Comparison of ENCODE assay signal across 8 mouse cellular contexts in the genomic region with DNA sequence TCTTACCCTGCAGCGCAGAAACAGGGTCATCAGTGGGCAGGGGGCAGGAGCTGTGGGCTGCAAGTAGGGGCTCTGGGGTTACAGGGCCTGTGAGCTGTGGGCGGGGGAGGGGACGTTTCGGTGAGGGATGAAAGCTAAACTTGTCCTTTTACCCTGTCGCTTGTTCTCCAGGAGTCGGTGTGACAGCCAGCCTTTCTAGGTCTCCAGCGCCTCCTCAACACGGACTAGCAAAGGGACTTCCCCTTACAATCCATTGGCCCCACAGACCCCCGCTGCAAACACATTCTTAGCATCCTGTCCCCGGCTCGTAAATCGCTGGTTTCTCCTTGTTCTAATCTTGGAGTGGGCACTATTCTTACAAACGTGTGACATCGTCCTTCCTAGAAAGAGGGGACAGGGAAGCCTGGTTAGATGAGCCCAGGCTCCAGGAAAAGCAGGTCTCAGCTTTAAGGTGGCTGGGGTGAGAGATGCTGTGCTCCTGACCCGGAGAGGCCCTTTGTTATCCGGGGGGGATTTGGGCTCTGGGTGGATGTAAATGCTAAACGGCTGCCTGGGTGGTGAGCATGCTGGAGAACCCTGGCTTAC. TPM values are rescaled to one million over a fixed set of nuclear protein-coding genes. Genes with fewer than 3 reads are reported as not detected.
DNase-seq lines count a peak whose midpoint lies in the region; ATAC-seq and TF ChIP-seq lines count a peak whose summit lies in the region.

No protein-coding gene starts in this region.

- H3K9ac ChIP-seq in liver, embryonic 13.5 days, result peak overlapping the region; percentile 74

- ATAC-seq in liver, embryonic 13.5 days (ENCODE audit: low read depth), result no peak
- no peak for ATAC-seq in megakaryocyte progenitor cell, adult 5-6 weeks (replicated peaks; ENCODE audit: poor library complexity)

- H3K36me3 ChIP-seq in E14TG2a.4 (ENCODE audit: insufficient read depth, low read length), result no peaks in the 10 kb centered on the region
- no peaks in the 10 kb centered on the region for H3K36me3 ChIP-seq in hindbrain, embryonic 10.5 days
- no peaks in the 10 kb centered on the region for H3K36me3 ChIP-seq in liver, embryonic 13.5 days

- 1% methylated on average over 17 of the region's 17 CpGs for WGBS in hindbrain, embryonic 10.5 days
- 12% methylated on average over 17 of the region's 17 CpGs for WGBS in liver, embryonic 13.5 days (ENCODE audit: insufficient replicate concordance)
- WGBS in olfactory bulb, adult 2 months, result 3% methylated on average over 17 of the region's 17 CpGs

- peaks cover 85% of the 10 kb centered on the region for H3K4me1 ChIP-seq in E14TG2a.4 (replicated peaks; ENCODE audit: low read depth, low read length)
- peaks cover 65% of the 10 kb centered on the region for H3K4me1 ChIP-seq in hindbrain, embryonic 10.5 days (replicated peaks)
- H3K4me1 ChIP-seq in liver, embryonic 13.5 days (replicated peaks), result peaks cover 72% of the 10 kb centered on the region
- H3K4me1 ChIP-seq in olfactory bulb, adult 2 months (ENCODE audit: control insufficient read depth, insufficient read depth, low read length), result peaks cover 50% of the 10 kb centered on the region

- peak; percentile 67 for DNase-seq in gastrocnemius, adult 2 months
- no peak for DNase-seq in gastrocnemius, adult 8-10 months (ENCODE audit: low spot score in 2 of 2)
- DNase-seq in embryo, embryonic 11 days, result peak; percentile 59
- DNase-seq in hindbrain, embryonic 10.5 days (ENCODE audit: low spot score), result peak; percentile 52
- no peak for DNase-seq in liver, embryonic 13.5 days

- peak overlapping the region; percentile 80 for H3K4me2 ChIP-seq in liver, embryonic 13.5 days

- H3K27me3 ChIP-seq in E14TG2a.4 (ENCODE audit: insufficient read depth, low read length), result peaks cover 24% of the 10 kb centered on the region
- peaks cover 5% of the 10 kb centered on the region; the same call in 1 of the 2 replicates for H3K27me3 ChIP-seq in hindbrain, embryonic 10.5 days (ENCODE audit: insufficient read depth, poor library complexity, severe bottlenecking)
- H3K27me3 ChIP-seq in liver, embryonic 13.5 days, result 0 out of 2 replicates have a peak, but pooled peaks cover 3% of the 10 kb centered on the region

- H3K9me3 ChIP-seq in E14TG2a.4 (ENCODE audit: low read length), result no peaks in the 10 kb centered on the region
- no peaks in the 10 kb centered on the region for H3K9me3 ChIP-seq in hindbrain, embryonic 10.5 days
- no peaks in the 10 kb centered on the region for H3K9me3 ChIP-seq in liver, embryonic 13.5 days (replicated peaks)

- TF ChIP-seq POLR2A in olfactory bulb, adult 2 months (IDR thresholded peaks at IDR 0.05; ENCODE audit: insufficient read depth, low read depth, low read length), result no peak

- peak overlapping the region; percentile 100 for H3K27ac ChIP-seq in gastrocnemius, adult 2 months
- peak overlapping the region; percentile 90 for H3K27ac ChIP-seq in hindbrain, embryonic 10.5 days
- H3K27ac ChIP-seq in liver, embryonic 13.5 days, result peak overlapping the region; percentile 86
- peak overlapping the region; percentile 99 for H3K27ac ChIP-seq in olfactory bulb, adult 2 months (ENCODE audit: insufficient read depth, low read depth, low read length)

- peak overlapping the region; percentile 72 for H3K4me3 ChIP-seq in gastrocnemius, adult 2 months
- peak overlapping the region; percentile 69 for H3K4me3 ChIP-seq in E14TG2a.4 (replicated peaks; ENCODE audit: low read length)
- peak overlapping the region; percentile 42 for H3K4me3 ChIP-seq in hindbrain, embryonic 10.5 days
- H3K4me3 ChIP-seq in liver, embryonic 13.5 days (replicated peaks), result peak overlapping the region; percentile 62
- H3K4me3 ChIP-seq in olfactory bulb, adult 2 months (ENCODE audit: insufficient read depth, low read depth, low read length), result peak overlapping the region; percentile 15

- TF ChIP-seq CTCF in gastrocnemius, adult 2 months (IDR thresholded peaks at IDR 0.05), result no peak
- no peak for TF ChIP-seq CTCF in E14TG2a.4 (conservative IDR thresholded peaks at IDR 0.05; ENCODE audit: low read length)
- TF ChIP-seq CTCF in olfactory bulb, adult 2 months (IDR thresholded peaks at IDR 0.05; ENCODE audit: insufficient read depth, low read depth, low read length), result no peak

- intact Hi-C loops in gastrocnemius, adult 2 months (cut with DNase I), result loop anchor here (1.0 kb wide), 1 partner anchor 7 kb away; a partner anchor contains a TSS

RNA-seq across cellular contexts. Expression of a gene that starts 7.6 kb away (rescaled TPM):
- total RNA-seq in gastrocnemius, adult 2 months (2021), result 100 to 1,000 TPM in 1 of 2 experiments, 10 to 100 TPM in 1; 56.3 to 152 TPM
- 100 to 1,000 TPM in 2 of 4 experiments, 10 to 100 TPM in 2; 83.4 to 175 (median 99.4) TPM for total RNA-seq in gastrocnemius, adult 8-10 months (2022)
- polyA plus RNA-seq in hindbrain, embryonic 10.5 days (2016; fragmentation: Nextera tagmentation; extraction: Ambion mirVana), result 1.2 and 1.5 TPM in 2 replicates
- polyA plus RNA-seq in liver, embryonic 13.5 days (2015; fragmentation: Nextera tagmentation; extraction: Ambion mirVana), result 0.59 and 1.0 TPM in 2 replicates
- polyA plus RNA-seq in olfactory bulb, adult 2 months (2012; ENCODE audit: insufficient read depth, insufficient read length, low replicate concordance, missing spikeins), result not detected in 2 replicates
- 3.3 and 3.5 TPM in 2 replicates for total RNA-seq in megakaryocyte progenitor cell, adult 5-6 weeks (2015)
- total RNA-seq in megakaryocyte progenitor cell, adult 5-6 weeks (2017), result 0.47 and 0.87 TPM in 2 replicates

RNA-seq across cellular contexts. Expression of a gene that starts 12.6 kb away (rescaled TPM):
- 10 to 100 TPM; 51.8 to 69.4 TPM for total RNA-seq in gastrocnemius, adult 2 months (2021)
- 10 to 100 TPM; 53.9 to 57.7 (median 55.8) TPM for total RNA-seq in gastrocnemius, adult 8-10 months (2022)
- 24.4 and 25.2 TPM in 2 replicates for polyA plus RNA-seq in hindbrain, embryonic 10.5 days (2016; fragmentation: Nextera tagmentation; extraction: Ambion mirVana)
- polyA plus RNA-seq in liver, embryonic 13.5 days (2015; fragmentation: Nextera tagmentation; extraction: Ambion mirVana), result 6.8 and 6.9 TPM in 2 replicates
- 206 and 252 TPM in 2 replicates for polyA plus RNA-seq in olfactory bulb, adult 2 months (2012; ENCODE audit: insufficient read depth, insufficient read length, low replicate concordance, missing spikeins)
- 60.8 and 62.0 TPM in 2 replicates for total RNA-seq in megakaryocyte progenitor cell, adult 5-6 weeks (2015)
- total RNA-seq in megakaryocyte progenitor cell, adult 5-6 weeks (2017), result 76.3 and 99.9 TPM in 2 replicates

RNA-seq across cellular contexts. Expression of a gene that starts 22.0 kb away (rescaled TPM):
- total RNA-seq in gastrocnemius, adult 2 months (2021), result 10 to 100 TPM; 17.4 to 21.9 TPM
- 10 to 100 TPM; 14.1 to 18.4 (median 15.2) TPM for total RNA-seq in gastrocnemius, adult 8-10 months (2022)
- 49.5 and 55.9 TPM in 2 replicates for polyA plus RNA-seq in hindbrain, embryonic 10.5 days (2016; fragmentation: Nextera tagmentation; extraction: Ambion mirVana)
- 13.3 and 16.1 TPM in 2 replicates for polyA plus RNA-seq in liver, embryonic 13.5 days (2015; fragmentation: Nextera tagmentation; extraction: Ambion mirVana)
- not detected in 2 replicates for polyA plus RNA-seq in olfactory bulb, adult 2 months (2012; ENCODE audit: insufficient read depth, insufficient read length, low replicate concordance, missing spikeins)
- total RNA-seq in megakaryocyte progenitor cell, adult 5-6 weeks (2015), result 38.3 and 39.0 TPM in 2 replicates
- 18.3 and 31.7 TPM in 2 replicates for total RNA-seq in megakaryocyte progenitor cell, adult 5-6 weeks (2017)

RNA-seq across cellular contexts. Expression of a gene that starts 42.3 kb away (rescaled TPM):
- total RNA-seq in gastrocnemius, adult 2 months (2021), result 10 to 100 TPM; 78.8 to 96.8 TPM
- total RNA-seq in gastrocnemius, adult 8-10 months (2022), result 10 to 100 TPM; 67.5 to 81.5 (median 76.2) TPM
- 12.8 and 22.2 TPM in 2 replicates for polyA plus RNA-seq in hindbrain, embryonic 10.5 days (2016; fragmentation: Nextera tagmentation; extraction: Ambion mirVana)
- 8.8 and 9.8 TPM in 2 replicates for polyA plus RNA-seq in liver, embryonic 13.5 days (2015; fragmentation: Nextera tagmentation; extraction: Ambion mirVana)
- 251 and 495 TPM in 2 replicates for polyA plus RNA-seq in olfactory bulb, adult 2 months (2012; ENCODE audit: insufficient read depth, insufficient read length, low replicate concordance, missing spikeins)
- total RNA-seq in megakaryocyte progenitor cell, adult 5-6 weeks (2015), result 34.2 and 34.6 TPM in 2 replicates
- total RNA-seq in megakaryocyte progenitor cell, adult 5-6 weeks (2017), result 21.8 and 25.3 TPM in 2 replicates

RNA-seq across cellular contexts. Expression of a gene that starts 53.5 kb away (rescaled TPM):
- 10 to 100 TPM; 52.0 to 58.4 TPM for total RNA-seq in gastrocnemius, adult 2 months (2021)
- 10 to 100 TPM; 42.2 to 48.4 (median 47.9) TPM for total RNA-seq in gastrocnemius, adult 8-10 months (2022)
- polyA plus RNA-seq in hindbrain, embryonic 10.5 days (2016; fragmentation: Nextera tagmentation; extraction: Ambion mirVana), result 76.9 and 83.6 TPM in 2 replicates
- 27.6 and 36.0 TPM in 2 replicates for polyA plus RNA-seq in liver, embryonic 13.5 days (2015; fragmentation: Nextera tagmentation; extraction: Ambion mirVana)
- polyA plus RNA-seq in olfactory bulb, adult 2 months (2012; ENCODE audit: insufficient read depth, insufficient read length, low replicate concordance, missing spikeins), result not detected in 2 replicates
- 28.7 and 30.9 TPM in 2 replicates for total RNA-seq in megakaryocyte progenitor cell, adult 5-6 weeks (2015)
- total RNA-seq in megakaryocyte progenitor cell, adult 5-6 weeks (2017), result 36.2 and 46.3 TPM in 2 replicates

Comparison
In these comparisons a context has a peak if more than half of its experiments do, and no peak if none do; other contexts are left out.
1. DNase-seq: peak in gastrocnemius, adult 2 months (single experiment), embryo, embryonic 11 days (single experiment) and hindbrain, embryonic 10.5 days (single experiment); none in gastrocnemius, adult 8-10 months (0 of 2) and liver, embryonic 13.5 days (single experiment).
2. H3K4me3 ChIP-seq: peak in every context shown above with its lines; median percentile 72 in gastrocnemius, adult 2 months; 69 in E14TG2a.4; 62 in liver, embryonic 13.5 days; 42 in hindbrain, embryonic 10.5 days; 15 in olfactory bulb, adult 2 months.
3. RNA of a gene that starts 7.6 kb away (total RNA-seq): 56.3 to 152 TPM in gastrocnemius, adult 2 months and 83.4 to 175 TPM in gastrocnemius, adult 8-10 months; 0.47 to 3.5 TPM in megakaryocyte progenitor cell, adult 5-6 weeks; every median in the first group is over 10 times any median in the second.
4. Peak in every context shown above with its lines, with median percentiles within 50 percentile points of each other: H3K27ac ChIP-seq.